Mouse (Mus musculus) urinary bladder, postnatal 25 days (tissue): ENCODE measurements around the gene DXBay18.
"Not testable (repeated sequence)": the region's sequence is repeated elsewhere in the genome, so short reads cannot be mapped to it uniquely, and the experiment has no call there.

Experiments
- DNase-seq: peaks from one replicate; pipeline ENCODE4 v3.0.0; 2022; ENCODE audit warnings: low spot score

DXBay18 gene

DNA sequence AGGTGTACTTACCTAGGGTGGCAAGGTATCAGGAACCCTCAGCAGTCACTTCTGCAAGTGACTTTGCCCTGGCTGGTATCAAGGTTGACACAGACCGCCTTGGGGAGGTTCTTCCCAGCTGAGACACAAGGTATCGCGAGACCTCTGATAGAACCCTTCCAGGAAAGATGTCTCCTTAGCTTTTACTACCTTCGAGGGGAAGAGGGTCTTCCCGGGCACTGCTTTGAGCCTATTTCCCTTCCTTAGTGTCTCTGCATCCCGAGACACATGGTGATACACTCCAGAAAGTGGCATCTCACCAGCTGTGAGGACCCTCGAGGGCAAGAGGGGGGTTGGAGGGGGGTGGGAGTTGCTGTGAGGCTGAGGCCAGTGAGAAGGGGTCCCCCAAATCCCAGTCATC is at the start of gene DXBay18:
Gene DXBay18, minus strand, starts transcription at position 101 of the 400 bp plus-strand sequence.
- DNase-seq = not testable (repeated sequence)

GRCm38 (mm10) chrX:73191934-73192333 is 42.7 kb upstream of the DXBay18 start, which contains the start of gene Xlr3b:
Gene Xlr3b (plus strand): TSS chrX:73192207.
- not testable (repeated sequence) for DNase-seq

DNA sequence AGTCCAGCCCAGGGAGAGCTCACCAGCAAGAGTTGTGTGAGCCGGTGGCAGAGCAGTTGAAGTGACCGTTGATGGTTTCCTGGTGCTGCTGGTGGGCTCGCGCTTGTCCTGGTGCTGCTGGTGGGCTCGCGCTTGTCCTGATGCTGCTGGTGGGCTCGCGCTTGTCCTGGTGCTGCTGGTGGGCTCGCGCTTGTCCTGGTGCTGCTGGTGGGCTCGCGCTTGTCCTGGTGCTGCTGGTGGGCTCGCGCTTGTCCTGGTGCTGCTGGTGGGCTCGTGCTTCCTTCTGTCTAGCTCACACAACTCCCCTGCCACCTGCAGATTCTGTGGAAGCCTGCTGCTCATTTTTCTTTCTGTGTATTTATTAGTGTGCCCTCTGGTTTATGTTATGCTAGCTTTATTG is 27.6 kb upstream of the DXBay18 start, which contains the start of gene Spin2d:
Gene Spin2d, minus strand, starts transcription at position 101 of the 400 bp plus-strand sequence.
- DNase-seq = not testable (repeated sequence)

DNA sequence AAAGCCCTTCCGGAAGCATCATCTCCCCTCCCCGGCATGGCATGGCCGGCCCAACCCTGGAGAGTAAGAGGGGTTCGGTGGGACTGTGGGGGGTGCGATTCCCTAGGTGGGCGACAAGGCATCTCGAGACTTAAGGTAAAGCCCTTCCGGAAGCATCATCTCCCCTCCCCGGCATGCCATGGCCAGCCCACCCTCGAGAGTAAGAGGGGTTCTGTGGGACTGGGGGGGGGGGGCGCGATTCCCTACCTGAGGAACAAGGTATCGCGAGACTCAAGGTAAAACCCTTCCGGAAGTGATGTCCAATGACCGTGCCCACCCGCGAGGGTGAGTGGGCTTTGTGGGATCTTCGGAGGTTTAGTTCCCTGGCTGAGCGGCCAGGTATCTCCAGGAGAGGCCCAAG is 754 bp downstream of the DXBay18 start, which contains the start of gene Xlr5b:
Gene Xlr5b, plus strand, starts transcription at position 301 of the 400 bp plus-strand sequence.
- not testable (repeated sequence) for DNase-seq

- not testable (repeated sequence) for DNase-seq
Observed at GRCm38 (mm10) chrX:73143218-73143618, 6.0 kb downstream of the DXBay18 start.

DNA sequence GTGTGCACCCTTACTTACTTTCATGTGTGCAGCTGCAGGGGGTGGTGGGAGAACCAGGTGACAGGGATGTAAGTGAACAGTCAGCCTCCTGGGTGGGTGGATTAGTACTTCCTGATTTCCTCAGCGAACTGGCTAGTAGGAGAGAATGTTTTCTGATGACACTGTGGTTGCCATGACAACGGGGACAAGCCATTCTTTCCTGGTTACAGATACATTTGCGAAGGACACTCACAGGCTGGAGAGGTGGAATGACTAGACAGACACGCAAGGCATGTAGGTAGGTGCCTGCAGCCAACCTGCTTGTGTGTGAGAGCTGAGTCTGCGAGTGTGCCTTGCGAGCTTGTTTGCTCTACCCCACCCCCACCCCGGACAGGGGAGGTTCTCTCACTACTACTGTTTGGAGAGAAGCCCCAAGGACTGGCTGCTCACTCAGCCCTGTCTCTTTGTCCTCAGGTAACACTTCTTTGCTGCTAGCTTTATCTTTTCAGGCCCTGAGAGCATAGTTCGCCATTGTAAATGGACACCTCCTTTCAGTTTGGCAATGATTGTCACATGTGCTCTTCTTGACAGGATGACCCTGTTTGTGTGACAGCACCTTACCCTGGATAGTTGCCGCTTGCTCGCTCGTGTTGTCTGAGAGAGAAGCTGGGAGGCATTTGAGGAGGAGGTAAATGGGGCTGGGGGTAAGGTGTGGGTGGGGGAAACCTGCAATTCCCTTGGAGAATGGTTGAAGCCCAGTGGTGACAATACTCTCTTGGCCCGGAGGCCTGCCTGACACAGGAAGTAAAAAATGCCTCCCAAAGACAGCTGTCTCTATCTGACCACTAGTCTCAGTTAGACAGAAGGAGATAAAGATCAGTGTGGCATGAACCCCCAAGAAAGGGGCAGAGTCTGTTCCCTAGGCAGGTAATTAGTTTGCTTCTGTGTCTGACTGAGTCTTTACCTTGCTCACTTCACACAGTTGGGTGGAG is 26.1 kb downstream of the DXBay18 start:
- DNase-seq = not testable (repeated sequence)

DNA sequence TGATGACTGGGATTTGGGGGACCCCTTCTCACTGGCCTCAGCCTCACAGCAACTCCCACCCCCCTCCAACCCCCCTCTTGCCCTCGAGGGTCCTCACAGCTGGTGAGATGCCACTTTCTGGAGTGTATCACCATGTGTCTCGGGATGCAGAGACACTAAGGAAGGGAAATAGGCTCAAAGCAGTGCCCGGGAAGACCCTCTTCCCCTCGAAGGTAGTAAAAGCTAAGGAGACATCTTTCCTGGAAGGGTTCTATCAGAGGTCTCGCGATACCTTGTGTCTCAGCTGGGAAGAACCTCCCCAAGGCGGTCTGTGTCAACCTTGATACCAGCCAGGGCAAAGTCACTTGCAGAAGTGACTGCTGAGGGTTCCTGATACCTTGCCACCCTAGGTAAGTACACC is 32.5 kb downstream of the DXBay18 start, which contains the start of gene Gm14685:
Gene Gm14685, plus strand, starts transcription at position 301 of the 400 bp plus-strand sequence.
- DNase-seq = not testable (repeated sequence)

GRCm38 (mm10) chrX:73096941-73097508 is 52.2 kb downstream of the DXBay18 start, which contains the start of gene Xlr3a:
Gene Xlr3a (minus strand): TSS chrX:73097095.
- not testable (repeated sequence) for DNase-seq
